Mouse (Mus musculus) left cerebral cortex, postnatal 14 days (tissue): Measurements from ENCODE around the gene Prkce. TPM values are rescaled to one million over a fixed set of nuclear protein-coding genes. Genes with fewer than 3 reads are reported as not detected.

Experiments used
- DNase-seq, 2 experiments: peaks; one replicate each; pipeline ENCODE4 v3.0.0; 2021 to 2022; ENCODE audit warnings: low spot score in 2 of 2, mixed read lengths in 1 of 2
- intact Hi-C: fragments of 180-260 bp; cut with DNase I; formaldehyde crosslinking; loops from one replicate; pipeline ENCODE4 v1.15.1; 2025
- total RNA-seq, 2 experiments: library from RNA; stranded (reverse); gene quantifications; 2 replicates each; pipeline ENCODE4 v1.2.3; 2021

Gene Prkce
- total RNA-seq, 2 experiments from 2014 or later = 248 to 271 TPM

DNA sequence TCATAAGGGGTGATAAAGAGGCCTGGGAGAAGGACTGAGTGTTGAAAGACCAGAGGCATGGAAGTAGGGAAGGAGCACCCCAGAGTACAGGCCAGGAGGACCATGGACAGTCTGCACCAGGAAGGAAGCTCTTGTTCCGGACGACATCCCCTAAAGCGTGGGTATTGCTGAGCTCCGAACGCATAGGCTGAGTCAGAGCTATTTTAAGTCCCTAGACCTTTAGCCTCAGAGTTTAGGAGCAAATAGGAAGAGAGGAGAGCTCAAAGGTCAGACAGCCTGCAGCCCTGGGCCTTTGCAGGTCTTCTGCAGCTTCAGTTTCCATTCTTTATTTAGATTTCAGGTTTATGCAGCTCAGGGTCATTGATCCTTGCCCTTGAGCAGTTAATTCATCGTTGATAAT lies 433.5 kb downstream of the Prkce start:
- intact Hi-C loops = no loop called here
- no peak for DNase-seq

DNA sequence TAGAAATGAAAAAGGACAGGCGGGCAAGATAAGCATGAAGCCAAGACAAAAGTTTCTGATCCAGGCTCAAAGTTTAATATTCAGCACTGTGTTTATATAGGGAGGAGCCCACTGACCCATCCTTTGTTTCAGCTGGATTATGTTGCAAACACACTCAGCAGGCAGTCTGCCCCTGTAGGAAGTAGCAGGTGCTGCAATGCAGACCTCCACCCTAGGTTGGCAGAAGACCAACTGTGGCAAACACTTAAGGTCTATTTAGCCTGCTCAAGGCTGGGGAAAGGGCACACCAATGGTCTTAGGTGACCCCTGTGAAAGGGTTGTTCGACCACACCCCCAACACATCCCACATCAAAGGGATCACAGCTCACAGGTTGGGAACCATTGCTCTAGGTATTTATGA lies 434.3 kb downstream of the Prkce start:
- no peak for DNase-seq
- intact Hi-C loops = no loop called here

DNA sequence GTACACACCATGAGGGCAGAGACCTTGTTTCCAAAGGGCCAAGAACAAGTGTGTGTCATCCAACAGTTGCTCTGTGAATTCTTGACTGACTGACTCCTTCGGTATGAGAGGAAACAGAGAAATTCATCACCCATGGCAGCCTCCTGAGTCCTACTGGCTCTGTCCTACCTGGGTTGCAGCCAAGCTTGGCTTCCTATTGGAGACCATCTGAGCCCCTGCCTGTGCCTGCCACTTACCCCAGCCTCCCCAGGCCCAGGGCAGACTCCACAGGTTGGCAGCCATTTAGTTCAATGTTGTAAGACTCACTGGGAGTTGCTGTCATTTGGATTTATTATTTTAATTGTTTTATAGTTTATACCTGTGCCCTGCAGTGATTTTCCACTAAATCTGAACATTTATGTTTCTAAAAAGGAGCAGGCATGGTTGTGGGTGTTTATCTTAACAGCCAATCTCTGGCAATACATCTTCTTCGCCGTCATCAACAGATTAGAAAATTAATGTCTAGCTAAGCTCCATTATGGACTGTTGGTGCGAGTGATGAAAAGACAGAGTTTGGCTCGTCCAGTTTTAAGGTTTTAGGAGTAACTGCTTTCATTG lies 436.4 kb downstream of the Prkce start:
- intact Hi-C loops = no loop called here

DNA sequence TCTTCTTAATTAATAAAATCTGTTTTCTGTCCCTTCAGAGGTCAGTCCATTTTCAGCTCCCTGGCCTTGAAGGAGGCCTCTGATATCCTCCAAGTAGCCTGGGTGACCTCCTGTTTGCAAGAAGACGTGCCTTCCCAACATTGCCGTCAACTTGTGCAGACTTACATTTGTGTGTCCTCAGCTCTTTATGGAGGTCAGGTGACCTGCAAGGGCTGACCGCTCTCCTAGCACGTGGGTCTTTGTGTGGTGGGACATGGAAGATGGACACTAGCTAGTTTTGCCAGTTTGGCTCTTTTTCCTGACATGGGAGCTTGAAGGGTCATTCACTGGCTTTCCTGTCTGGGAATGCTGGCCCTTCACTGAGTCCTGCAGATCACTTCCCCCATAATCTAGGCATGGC lies 440.4 kb downstream of the Prkce start:
- DNase-seq = no peak
- intact Hi-C loops = no loop called here

More for the DNA sequence above, 436.4 kb downstream of the Prkce start:
- DNase-seq = no peak

DNA sequence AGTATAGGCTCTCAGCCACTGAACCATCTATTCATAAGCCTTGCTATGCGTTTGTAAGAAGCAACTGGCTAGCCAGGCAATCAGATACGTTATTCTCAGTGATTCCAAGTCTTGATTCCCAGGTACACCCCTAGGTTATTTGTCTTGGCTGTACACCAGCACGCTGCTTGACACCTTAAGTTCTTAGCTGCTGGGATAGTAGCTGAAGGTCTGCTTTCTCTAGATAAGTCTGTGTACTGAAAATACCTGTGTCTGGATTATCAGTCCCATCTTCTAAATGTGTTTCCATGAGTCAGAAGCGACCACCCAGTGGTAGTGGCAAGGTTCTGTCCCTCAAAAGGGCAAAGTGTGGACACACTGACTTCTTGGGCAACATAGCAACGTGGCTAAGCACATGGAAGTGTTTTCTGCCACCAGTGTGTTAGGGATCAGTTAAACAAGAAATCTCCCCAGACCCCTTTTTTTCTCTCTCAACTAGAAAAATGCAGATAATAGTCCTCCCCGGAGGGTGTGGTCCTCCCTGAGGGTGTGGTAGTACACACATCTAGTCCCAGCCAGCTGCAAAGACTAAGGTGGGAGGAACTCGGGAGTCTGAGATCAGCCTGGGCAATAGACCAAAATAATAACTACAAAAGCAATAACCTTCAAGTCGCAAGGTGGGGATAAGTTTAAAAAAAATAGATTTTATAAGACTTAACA lies 442.8 kb downstream of the Prkce start:
- intact Hi-C loops = no loop called here
- DNase-seq = no peak

DNA sequence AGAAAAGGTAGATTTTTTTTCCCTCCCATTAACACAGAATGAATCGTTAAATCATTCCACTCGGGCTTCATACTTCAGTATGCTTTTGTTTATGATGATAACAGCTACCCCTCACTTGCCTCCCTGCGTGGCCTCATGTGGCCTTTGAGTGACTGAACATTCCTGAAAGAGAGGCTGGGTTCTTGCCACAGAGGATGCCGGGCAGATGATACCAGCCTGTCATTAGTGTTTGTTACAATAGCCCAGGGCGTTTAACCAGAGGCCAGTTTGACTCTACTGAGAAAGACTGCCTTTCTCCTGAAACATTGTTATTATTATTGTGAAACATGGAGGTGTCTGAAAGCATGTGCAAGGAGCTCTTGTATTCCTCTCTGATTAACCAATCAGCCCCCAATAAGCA lies 444.2 kb downstream of the Prkce start:
- intact Hi-C loops = no loop called here
- DNase-seq = no peak

DNA sequence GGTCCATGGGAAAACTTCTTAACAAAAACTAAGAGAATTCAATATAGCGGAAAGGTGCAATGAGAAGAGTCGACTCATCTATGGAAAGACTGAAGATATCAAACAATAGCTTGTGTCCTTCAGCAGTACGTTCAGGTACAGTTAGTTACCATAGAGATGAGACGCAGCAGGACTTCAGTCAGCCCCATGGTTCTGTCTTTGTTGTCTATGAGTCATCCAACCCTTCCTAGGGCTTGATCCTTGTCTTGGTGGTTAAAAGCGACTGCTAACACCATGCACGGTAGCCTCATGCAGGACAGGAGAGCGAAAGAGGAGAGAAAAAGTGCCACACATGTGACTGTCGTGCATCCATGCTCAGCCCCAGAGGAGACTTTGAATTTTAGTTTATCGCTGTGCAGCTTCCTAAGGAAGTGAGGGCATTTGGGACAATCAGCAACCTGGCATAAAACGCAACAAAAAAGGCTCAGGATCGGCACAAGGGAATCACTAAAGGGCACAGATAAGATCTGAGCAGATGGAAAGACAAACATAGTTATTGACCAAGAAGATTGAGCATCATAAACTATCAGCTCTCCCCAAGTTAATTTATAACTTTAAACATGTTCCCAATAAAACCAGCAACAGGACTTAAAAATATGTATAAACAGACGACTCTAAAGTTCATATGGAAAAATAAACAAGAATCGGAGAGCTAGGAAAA lies 448.2 kb downstream of the Prkce start:
- DNase-seq = no peak
- intact Hi-C loops = no loop called here

DNA sequence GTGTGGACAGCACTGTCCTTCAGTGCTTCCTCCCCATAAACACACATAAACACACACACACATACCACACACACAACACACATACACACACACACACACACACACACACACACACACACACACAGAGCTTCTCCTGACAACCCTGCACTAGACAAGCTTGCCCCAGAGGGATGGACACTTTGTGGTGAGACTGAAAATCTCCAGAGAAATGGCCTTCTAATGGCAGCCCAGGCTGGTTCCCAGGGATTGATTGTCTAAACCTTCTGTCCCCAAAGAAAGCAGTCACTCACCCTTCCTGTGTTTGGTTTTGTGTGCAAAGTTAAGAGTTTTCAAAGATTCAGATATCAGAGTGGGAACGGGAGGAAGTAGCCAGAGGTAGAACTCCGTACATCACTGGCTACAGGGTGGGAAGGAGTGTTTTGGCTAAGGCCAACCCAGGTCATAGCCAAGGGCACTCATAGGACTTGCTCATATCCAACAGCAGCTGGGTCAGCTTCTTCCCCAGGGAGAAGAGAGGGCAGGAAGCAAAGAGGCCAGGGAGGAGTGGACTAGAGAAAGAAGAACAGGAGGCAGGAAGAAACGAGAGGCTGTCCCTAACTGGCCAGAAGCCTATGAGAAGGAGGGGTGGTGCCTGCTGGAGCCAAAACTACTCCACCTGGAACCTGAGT lies 450.1 kb downstream of the Prkce start:
- intact Hi-C loops = no loop called here
- no peak for DNase-seq

DNA sequence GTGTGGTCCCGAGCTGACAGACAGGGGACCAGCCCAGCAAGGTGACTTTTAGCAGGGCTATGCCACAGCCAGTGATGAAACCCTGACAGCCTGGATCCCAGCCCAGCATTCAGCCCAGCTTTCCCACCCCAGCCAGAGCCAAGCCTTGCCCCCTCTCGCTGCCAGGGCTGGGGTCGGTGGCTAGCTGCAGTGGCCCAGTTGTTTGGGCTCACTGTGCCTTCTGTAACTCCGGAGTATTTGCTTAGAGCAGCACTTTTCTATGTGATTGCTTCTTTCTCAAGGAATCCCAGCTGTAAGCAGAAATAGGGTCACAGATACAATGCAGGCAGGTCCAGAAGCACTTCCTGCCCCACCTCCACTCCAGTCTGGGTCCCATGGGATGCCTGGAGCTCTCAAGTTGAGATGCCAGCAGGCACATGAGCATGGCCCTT lies 450.9 kb downstream of the Prkce start:
- intact Hi-C loops = no loop called here
- DNase-seq = no peak

DNA sequence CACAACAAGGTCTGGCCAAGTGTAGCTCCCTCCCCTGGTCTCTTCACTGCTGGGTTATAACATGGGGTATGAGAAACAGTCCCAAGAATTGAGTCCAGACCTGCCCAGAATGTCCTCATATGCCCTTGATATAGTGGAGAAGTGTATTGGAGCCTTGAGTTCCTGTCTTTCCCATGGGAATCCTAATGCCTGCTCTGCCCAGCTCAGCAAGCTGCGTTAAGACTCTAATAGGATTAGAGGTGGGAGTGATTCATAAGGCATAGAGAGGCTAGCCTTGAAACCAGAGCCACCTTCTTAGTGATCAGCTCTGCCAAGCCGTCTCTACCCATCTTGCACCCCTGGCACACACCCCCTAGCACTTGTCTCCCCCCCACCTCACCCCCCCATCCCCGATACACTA lies 455.3 kb downstream of the Prkce start:
- intact Hi-C loops = no loop called here
- DNase-seq = no peak

DNA sequence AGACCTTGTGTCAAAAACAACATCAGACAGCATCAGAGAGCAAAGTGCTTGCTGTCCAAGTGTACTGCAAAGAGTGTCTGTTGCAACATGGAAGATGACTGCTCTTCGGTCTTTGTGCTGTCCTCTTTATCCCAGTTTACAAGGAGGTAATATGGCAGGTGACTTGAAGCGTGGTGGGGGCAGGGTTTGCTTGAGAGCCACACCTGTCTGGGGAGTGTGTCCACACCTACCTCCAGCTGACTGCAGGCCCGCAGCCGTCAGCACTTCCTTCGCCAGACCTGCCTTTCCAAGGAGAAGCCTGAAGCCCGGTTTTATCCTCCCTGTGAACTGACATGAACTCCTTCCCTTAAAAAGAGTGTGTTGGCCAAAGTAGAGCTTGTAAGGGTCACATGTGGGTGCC lies 458.9 kb downstream of the Prkce start:
- intact Hi-C loops = no loop called here
- DNase-seq = no peak

DNA sequence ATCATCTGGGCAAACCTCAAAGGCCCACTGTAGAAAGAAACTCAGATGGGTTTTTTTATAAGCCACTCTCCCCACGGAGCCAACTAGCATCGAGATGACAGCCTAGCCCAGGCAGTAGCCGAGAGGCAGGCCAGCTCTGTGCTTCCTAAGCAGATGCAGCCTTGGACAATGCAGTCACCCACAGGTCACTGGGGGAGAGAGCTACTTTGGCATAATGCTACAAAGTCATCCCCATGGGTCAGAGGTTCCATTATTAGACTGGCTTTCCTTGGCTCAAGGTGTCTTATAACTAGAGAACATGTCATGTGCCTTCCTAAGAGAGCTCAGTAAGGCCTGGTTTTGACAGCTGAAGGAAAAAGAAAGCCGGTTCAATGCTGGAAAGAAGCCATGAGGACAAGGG lies 465.5 kb downstream of the Prkce start:
- intact Hi-C loops = no loop called here
- DNase-seq = no peak

DNA sequence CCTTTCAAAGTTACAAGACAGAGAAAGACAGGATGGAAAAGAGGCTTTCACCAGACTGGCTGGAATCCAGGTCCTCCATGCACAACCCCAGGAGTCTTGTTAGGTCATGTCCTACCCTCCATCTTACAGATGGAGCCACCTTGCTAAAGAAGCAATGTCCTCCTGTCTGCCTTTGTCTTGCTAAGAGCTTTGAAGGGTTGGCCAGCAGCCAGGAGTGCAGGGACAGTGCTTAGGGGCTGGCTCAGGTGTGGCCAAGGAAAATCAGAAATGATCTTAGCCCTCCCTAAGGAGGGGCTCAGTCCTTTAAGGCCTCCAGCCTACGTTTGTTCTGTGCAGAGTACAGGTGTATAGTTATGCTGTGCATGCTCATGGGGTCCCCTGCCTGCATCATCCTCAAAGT lies 469.7 kb downstream of the Prkce start:
- no peak for DNase-seq
- intact Hi-C loops = no loop called here

DNA sequence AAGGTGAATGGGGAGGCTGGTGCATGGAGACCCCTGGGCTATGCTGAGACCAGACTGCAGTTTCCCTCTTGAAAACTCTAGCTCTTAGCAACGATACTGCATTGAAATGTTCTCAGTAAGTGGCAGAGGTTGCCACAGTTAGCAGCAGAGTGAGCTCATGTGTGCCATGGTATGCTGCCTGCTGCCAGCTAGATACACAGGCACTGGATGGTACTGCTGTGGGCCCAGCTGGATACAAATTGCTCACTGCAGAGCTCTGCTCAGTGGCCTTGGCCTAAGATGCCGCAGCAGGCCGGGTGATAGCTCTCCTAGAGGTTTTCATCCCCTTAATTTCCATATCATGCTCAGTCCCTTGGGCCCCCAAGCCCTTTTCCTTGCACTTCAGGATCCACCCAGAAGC lies 471.7 kb downstream of the Prkce start:
- intact Hi-C loops = no loop called here

DNA sequence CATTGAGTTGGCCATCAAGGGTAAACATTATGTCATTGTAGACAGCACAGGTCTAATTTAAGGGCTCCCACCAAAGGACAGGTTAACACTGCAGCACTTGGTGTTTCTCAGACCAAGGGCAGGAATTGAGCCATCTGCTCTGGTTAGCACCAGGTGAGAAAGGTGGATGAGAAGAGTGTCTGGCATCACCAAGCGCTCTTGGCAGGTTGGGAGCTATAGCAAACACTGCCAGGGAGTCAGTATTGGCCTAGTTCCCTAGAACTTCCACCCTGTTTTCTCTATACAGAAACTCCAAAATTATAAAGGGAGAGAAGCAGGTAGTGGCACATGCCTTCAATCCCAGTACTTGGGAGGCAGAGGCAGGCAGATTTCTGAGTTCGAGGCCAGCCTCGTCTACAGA lies 479.6 kb downstream of the Prkce start:
- intact Hi-C loops = no loop called here
- DNase-seq = no peak

More for the DNA sequence above, 471.7 kb downstream of the Prkce start:
- no peak for DNase-seq

DNA sequence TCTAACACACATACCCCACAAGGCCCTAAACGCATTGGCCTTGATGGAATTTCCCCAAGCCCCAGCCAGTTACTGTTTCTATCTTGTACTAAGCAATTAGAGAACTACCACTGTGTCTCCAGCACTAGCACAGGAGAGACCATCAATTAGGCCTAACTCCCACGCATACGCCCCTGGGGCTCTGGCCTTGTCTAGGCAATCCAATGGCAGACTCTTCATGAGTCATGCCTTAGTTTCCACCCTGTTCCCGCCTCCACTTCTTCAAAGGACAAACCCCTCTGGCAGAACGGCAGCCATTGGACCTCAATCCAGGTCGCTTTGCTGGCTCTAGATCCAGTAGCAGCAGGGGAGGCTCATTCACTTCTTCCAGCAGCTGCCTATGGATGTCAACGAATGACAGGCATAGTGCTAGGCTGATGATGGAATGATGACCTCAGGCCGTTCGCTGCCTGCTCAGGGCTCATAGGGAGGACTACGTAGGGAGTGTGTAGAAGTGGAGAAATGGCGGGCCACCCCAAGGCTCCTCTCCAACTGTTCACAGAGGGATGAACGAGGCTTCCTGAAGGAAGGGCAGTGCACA lies 481.4 kb downstream of the Prkce start:
- intact Hi-C loops = no loop called here
- no peak for DNase-seq

DNA sequence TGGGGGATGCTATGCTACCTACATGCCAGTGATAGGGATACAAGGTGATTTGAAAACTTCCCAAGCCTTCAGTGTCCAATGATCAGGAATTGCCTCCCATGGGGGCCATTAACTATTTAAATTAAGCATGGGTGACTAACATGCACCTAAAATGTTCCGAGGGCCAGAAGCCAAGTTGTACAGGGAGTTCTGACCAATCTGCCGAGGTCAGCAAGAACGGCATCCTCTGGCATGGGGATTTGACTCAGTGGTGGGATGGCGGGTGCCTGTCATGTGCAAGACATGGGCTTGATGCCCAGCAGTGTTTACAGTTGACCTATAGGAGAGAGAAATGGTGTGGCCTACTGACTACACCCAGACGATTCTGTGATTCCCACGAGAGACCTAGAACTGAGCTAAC lies 482.7 kb downstream of the Prkce start:
- intact Hi-C loops = no loop called here
- DNase-seq = no peak

DNA sequence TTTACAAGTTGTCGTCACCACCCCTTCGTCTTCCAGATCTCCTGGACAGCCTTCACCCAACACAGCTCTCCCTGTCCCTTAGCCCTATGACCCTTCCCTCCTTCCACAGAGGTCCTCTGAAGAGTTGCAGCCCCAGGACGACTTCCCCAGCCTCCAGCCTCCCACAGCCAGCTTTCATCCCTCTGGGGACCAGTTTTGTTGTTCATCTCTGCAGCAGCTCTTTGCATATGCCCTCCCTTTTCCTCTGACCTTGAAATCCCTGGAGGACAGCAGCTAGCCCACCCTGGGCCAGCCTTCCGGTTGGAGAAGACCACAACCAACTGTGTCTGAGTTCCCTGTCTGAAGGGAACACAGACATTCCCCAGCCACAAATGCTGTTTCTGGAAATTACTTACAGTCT lies 483.5 kb downstream of the Prkce start:
- intact Hi-C loops = no loop called here
- no peak for DNase-seq

DNA sequence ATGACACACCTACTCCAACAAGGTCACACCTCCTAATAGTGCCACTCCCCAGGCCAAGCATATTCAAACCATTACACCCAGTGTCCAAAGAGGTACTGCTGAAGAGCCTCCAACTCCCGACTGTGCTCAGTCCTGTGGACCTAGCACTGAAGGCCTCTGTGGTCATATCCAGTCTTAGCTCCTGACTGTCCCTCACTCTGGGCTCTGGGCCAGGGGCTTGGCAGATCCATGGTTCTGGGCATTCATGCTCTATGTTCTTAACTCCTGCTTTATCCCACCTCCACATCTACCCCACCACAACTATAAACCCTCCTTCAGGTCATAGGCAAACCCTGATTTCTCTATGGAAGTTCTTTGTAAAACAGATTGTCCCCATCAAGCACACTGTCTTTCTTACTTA lies 485.2 kb downstream of the Prkce start:
- intact Hi-C loops = no loop called here
- no peak for DNase-seq

DNA sequence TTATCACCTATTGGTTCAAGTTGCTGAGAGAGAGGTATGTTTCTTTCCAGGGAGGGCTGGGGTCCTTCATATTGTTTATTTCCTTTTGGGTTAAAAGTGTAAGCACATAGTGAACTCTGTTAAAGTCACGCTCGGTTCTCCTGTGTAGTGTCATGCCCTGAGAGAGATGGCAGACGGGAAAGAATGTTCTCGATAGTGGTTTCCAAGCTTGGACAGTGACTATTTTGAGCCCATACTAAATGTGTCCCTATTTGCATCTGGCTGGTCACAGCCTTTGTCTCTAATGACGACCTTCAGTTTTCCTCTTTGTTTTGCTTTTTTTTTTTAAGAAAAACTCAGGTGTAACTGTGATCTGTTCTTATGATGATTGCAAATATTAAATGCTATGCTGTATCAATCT lies 488.8 kb downstream of the Prkce start:
- intact Hi-C loops = no loop called here
- DNase-seq = no peak
